Mouse (Mus musculus) left cerebral cortex, adult 8-10 months (tissue): Measurements from ENCODE around the gene Morn5. TPM values are rescaled to one million over a fixed set of nuclear protein-coding genes. Genes with fewer than 3 reads are reported as not detected.

Experiments used
- DNase-seq, 2 experiments: peaks; one replicate each; pipeline ENCODE4 v3.0.0; 2022; ENCODE audit warnings: low spot score in 2 of 2
- total RNA-seq, 4 experiments: library from RNA; stranded (reverse); gene quantifications; 2 replicates each; pipeline ENCODE4 v1.2.4; 2022

Morn5 gene
- total RNA-seq, 4 experiments from 2014 or later = 1.5 to 2.6 (median 2.1) TPM

- DNase-seq = no peak
These were observed 54.5 kb downstream of the Morn5 start for GRCm38 (mm10) chr2:36103555-36104367.

- no peak for DNase-seq
These were observed 55.2 kb downstream of the Morn5 start for GRCm38 (mm10) chr2:36104436-36104955.

DNA sequence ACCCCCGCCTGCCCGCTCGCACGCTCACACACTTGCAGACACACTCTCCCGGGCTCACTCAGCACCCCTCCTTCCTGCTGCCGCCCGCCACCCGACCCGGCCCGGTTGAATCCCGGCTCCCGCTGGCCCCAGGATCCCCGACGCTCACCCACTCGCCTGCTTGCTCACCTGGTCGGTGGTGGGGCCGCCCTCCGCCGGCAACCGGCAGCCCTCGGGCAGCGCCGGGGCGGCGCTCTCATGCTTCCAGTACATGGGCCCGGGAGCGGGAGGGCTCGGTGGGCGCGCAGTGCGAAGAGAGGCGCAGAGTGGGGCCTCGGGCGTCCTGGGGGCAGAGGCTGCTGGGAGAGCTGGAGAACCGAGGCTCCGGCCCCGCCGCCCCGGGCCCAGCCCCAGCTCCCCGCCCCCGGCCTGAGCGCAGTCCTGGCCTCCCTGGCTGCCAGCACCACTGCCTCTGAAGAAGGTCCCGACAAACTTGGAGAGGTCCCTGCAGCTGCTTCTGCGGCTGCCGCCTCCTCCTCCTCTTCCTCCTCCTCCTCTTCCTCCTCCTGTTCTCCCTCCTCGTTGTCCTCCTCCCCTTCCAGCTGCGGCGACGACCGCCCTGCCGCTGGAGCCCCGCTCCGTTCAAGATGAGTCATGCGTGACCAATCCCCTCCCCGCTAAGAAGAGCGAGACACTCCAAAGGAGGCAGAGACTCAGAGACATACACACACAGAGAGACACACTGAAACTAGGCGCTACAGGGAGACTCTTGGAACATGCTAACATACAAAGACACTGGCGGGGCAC lies 55.9 kb downstream of the Morn5 start, which contains the start of gene Lhx6:
TSS of gene Lhx6 (minus strand) at position 453 of the 786 bp plus-strand sequence.
- DNase-seq = no peak

DNA sequence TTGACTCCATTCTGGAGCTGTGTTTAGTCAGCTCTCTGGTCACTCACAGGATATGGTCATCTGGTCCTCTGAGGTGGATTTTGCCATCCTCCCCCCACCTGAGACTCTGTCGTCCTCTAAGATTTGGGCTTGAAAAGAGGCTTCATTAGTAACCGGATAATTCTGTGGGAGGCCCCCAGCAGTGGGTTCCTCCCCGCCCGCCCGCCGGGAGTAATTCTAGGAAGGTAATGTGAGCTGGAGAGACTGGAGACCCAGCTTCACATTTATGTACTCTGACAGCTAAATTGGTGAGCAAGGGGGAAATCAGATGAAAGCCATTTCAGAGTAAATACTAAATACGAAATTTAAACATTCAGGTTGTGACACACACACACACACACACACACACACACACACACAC lies 59.4 kb downstream of the Morn5 start:
- DNase-seq = no peak

DNA sequence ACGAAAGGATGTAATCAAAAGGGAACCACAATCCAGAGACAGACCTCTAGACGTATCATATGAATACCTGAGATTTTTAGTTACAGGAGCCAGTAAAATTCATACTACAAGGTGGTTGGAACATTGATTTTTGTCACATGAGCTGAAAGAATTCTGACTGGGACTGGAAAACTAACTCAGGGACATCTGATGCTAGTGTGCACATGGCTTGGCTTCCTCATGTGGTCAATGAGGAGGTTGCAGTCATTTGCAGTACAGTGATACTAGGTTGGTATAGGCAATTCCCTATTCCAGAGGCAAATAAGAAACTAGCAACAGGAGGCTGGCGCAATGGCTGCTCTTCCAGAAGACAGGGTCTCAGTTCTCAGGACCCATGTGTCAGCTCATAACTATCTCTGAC lies 63.4 kb downstream of the Morn5 start:
- no peak for DNase-seq

DNA sequence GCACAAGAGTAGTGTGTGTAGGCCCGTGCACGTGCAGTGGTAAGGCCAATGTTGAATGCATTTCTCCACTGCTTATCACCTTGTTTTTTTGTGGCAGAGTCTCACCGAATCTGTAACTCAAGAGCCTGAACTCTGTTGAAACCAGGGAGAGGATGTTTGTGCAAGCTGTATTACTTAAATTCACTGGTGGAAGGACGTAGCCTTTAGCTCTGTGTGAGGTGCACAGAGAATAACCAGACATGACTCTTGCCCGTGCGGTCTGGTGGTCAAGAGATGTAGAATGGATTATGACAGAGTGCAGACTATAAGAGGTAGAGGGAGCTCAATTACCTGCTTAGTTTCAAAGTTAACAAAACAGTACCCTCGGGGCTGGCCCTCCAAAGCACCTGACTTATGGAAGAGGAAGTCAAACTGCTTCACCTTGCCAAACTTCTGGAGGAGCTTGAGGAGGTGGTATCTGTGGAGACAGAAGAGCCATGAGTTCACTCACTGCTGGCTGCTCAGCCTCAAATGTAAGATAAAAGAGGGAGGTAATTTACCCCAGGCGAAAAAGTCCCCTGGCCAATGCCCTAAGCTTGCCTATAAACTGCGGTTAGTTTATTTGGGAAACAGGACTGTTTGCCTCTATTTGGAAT lies 77.7 kb downstream of the Morn5 start:
- no peak for DNase-seq

DNA sequence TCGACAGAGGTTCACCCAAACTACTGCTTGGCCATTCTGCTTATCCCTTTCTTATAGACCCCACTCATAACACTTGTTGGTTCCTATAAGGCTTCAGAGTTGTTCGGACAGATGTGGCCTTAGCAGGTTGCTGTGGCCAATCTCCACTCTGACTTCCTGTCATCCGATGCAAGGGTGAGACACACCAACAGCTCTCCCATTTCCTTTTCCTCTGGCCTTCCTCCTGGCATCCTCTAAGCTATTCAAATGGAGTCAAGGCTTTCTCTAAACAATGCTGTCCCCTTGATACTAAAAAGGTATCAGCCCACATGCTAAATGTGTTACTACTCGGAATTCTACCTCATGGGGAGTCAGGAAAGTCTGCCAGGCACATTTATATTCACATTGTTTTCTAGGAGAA lies 78.7 kb downstream of the Morn5 start:
- no peak for DNase-seq

DNA sequence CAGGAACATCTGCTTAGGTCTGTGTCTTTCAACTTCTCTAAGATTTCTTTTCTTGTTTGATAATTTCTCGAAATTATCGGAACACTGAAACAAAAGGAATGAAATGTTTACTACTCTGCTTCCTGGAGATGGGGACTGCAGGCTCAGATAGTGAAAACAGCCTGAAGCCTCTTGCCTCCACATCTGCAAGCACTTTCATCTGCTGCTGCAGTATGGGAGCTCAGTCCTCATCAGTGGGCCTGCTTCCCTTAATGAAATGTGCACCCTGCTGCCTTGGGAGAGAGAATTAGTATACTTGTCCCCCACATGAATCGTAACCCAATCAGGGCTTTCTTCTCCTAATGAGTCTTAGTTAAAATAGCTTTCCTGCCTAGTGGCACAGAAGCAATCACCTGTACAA lies 79.8 kb downstream of the Morn5 start:
- DNase-seq = no peak

Other genes starting within 250 kb of the Morn5 start
- gene Ttll11, start 69.5 kb upstream of the Morn5 start, total RNA-seq = 10 to 100 TPM; 37.3 to 54.3 (median 41.6) TPM
- gene Ndufa8, start 52 bp upstream of the Morn5 start, total RNA-seq = 100 to 1,000 TPM; 173 to 188 (median 186) TPM
- 10 to 100 TPM; 15.4 to 20.3 (median 19.0) TPM for gene Lhx6, start 56.0 kb downstream of the Morn5 start, total RNA-seq
- gene Mrrf, start 86.9 kb downstream of the Morn5 start, total RNA-seq = 10 to 100 TPM; 15.4 to 25.6 (median 18.5) TPM
- 10 to 100 TPM; 42.1 to 48.2 (median 42.9) TPM for gene Rbm18, start 87.3 kb downstream of the Morn5 start, total RNA-seq
- 10 to 100 TPM; 23.9 to 31.0 (median 27.8) TPM for gene Ptgs1, start 181.0 kb downstream of the Morn5 start, total RNA-seq